11 mouse cellular contexts compared by ENCODE assay signal in genomic region chr2:92020676-92021265, GRCm38 (mm10). TPM values are rescaled to one million over a fixed set of nuclear protein-coding genes. Genes with fewer than 3 reads are reported as not detected.
DNase-seq lines count a peak whose midpoint lies in the region; ATAC-seq and TF ChIP-seq lines count a peak whose summit lies in the region.
"Had no signal": no experiment of that assay in that cellular context is flagged by ENCODE, and none has a peak within 500 bp of the region (broad histone marks: within the 10 kb centered on the region; RNA-seq: fewer than 3 reads in every experiment).

No protein-coding gene starts in this region.

- 50% methylated on average over 4 of the region's 4 CpGs for WGBS in kidney, embryonic 15.5 days
- WGBS in kidney, adult 2 months, result 67% methylated on average over 4 of the region's 4 CpGs
- WGBS in heart, embryonic 12.5 days, result 12% methylated on average over 4 of the region's 4 CpGs
- WGBS in limb, embryonic 13.5 days, result 49% methylated on average over 4 of the region's 4 CpGs

- H3K27ac ChIP-seq in kidney, embryonic 15.5 days, result peak overlapping the region; percentile 72
- H3K27ac ChIP-seq in kidney, adult 2 months (ENCODE audit: insufficient read depth, low read depth, low read length), result no peak overlapping the region
- peak overlapping the region; percentile 59; the same call in 1 of the 2 replicates for H3K27ac ChIP-seq in heart, embryonic 12.5 days (ENCODE audit: poor library complexity, severe bottlenecking)
- no peak overlapping the region for H3K27ac ChIP-seq in limb, embryonic 13.5 days
- H3K27ac ChIP-seq: hindbrain, postnatal 0 days had no signal

- peak overlapping the region; percentile 27 for H3K4me2 ChIP-seq in kidney, embryonic 15.5 days
- peak overlapping the region; percentile 34 for H3K4me2 ChIP-seq in heart, embryonic 12.5 days
- H3K4me2 ChIP-seq in limb, embryonic 13.5 days (replicated peaks), result peak overlapping the region; percentile 27; the same call in 1 of the 2 replicates

- peaks cover 72% of the 10 kb centered on the region for H3K4me1 ChIP-seq in kidney, embryonic 15.5 days
- no peaks in the 10 kb centered on the region; the same call in 1 of the 2 replicates for H3K4me1 ChIP-seq in kidney, adult 2 months (ENCODE audit: control insufficient read depth, insufficient read depth, low read length)
- peaks cover 43% of the 10 kb centered on the region for H3K4me1 ChIP-seq in heart, embryonic 12.5 days (replicated peaks)
- H3K4me1 ChIP-seq in limb, embryonic 13.5 days, result peaks cover 54% of the 10 kb centered on the region

- H3K4me3 ChIP-seq in kidney, embryonic 15.5 days (replicated peaks), result no peak overlapping the region
- H3K4me3 ChIP-seq in kidney, adult 2 months (ENCODE audit: insufficient read depth, low read depth, low read length), result no peak overlapping the region
- H3K4me3 ChIP-seq in heart, embryonic 12.5 days, result 0 out of 2 replicates have a peak overlapping the region, but pooled peaks have one; percentile 5
- H3K4me3 ChIP-seq in limb, embryonic 13.5 days, result no peak overlapping the region

- H3K36me3 ChIP-seq in kidney, embryonic 15.5 days, result no peaks in the 10 kb centered on the region
- no peaks in the 10 kb centered on the region for H3K36me3 ChIP-seq in kidney, adult 2 months (ENCODE audit: control insufficient read depth, insufficient read depth, low read length)
- no peaks in the 10 kb centered on the region for H3K36me3 ChIP-seq in heart, embryonic 12.5 days
- H3K36me3 ChIP-seq in limb, embryonic 13.5 days, result no peaks in the 10 kb centered on the region

- H3K9ac ChIP-seq in kidney, embryonic 15.5 days, result no peak overlapping the region
- H3K9ac ChIP-seq in heart, embryonic 12.5 days, result no peak overlapping the region
- peak overlapping the region; percentile 39; the same call in 1 of the 2 replicates for H3K9ac ChIP-seq in limb, embryonic 13.5 days

- TF ChIP-seq POLR2A in kidney, adult 2 months (IDR thresholded peaks at IDR 0.05; ENCODE audit: low read depth, low read length), result no peak

- ATAC-seq in kidney, embryonic 15.5 days (replicated peaks; ENCODE audit: low FRiP score), result no peak
- ATAC-seq in heart, embryonic 12.5 days (ENCODE audit: insufficient number of reproducible peaks, low FRiP score), result 0 out of 2 replicates have a peak, but pooled peaks have one; percentile 26
- ATAC-seq in limb, embryonic 13.5 days (ENCODE audit: low FRiP score, low read depth), result no peak
- ATAC-seq in CD4-positive, CD25-positive, alpha-beta regulatory T cell, adult 4 months, result no peak
- ATAC-seq: hindbrain, postnatal 0 days had no signal

- no peaks in the 10 kb centered on the region for H3K9me3 ChIP-seq in kidney, embryonic 15.5 days (replicated peaks)
- H3K9me3 ChIP-seq in heart, embryonic 12.5 days (replicated peaks), result no peaks in the 10 kb centered on the region
- H3K9me3 ChIP-seq in limb, embryonic 13.5 days, result no peaks in the 10 kb centered on the region

- peaks cover 20% of the 10 kb centered on the region for H3K27me3 ChIP-seq in kidney, embryonic 15.5 days
- no peaks in the 10 kb centered on the region for H3K27me3 ChIP-seq in kidney, adult 2 months (replicated peaks; ENCODE audit: control insufficient read depth, insufficient read depth, low read length)
- H3K27me3 ChIP-seq in heart, embryonic 12.5 days (replicated peaks), result 0 out of 2 replicates have a peak, but pooled peaks cover 8% of the 10 kb centered on the region
- peaks cover 50% of the 10 kb centered on the region for H3K27me3 ChIP-seq in limb, embryonic 13.5 days

- no peak for TF ChIP-seq CTCF in kidney, adult 2 months (conservative IDR thresholded peaks at IDR 0.05; ENCODE audit: insufficient read depth, insufficient read length, low read depth, low read length)

- no peak for DNase-seq in kidney, adult 2 months
- DNase-seq in 3T3-L1 (ENCODE audit: low read depth, low spot score), result peak; percentile 46
- no peak for DNase-seq in thymus, postnatal 4 days
- no peak for DNase-seq in retina, postnatal 1 day
- DNase-seq: liver; right cerebral cortex, adult 18-20 months had no signal

RNA-seq across cellular contexts. Expression of gene Creb3l1, which starts 3.5 kb away (rescaled TPM):
- polyA plus RNA-seq in kidney, embryonic 15.5 days (2015; fragmentation: Nextera tagmentation; extraction: Ambion mirVana), result 14.0 and 14.9 TPM in 2 replicates
- polyA plus RNA-seq in kidney, adult 2 months (2012; rRNA removed), result 6.7 and 8.9 TPM in 2 replicates
- 6.1 and 6.7 TPM in 2 replicates for polyA plus RNA-seq in heart, embryonic 12.5 days (2016; fragmentation: Nextera tagmentation; extraction: Ambion mirVana)
- 10.1 and 10.9 TPM in 2 replicates for polyA plus RNA-seq in limb, embryonic 13.5 days (2015; fragmentation: Nextera tagmentation; extraction: Ambion mirVana)
- polyA plus RNA-seq in CD4-positive, CD25-positive, alpha-beta regulatory T cell, adult 4 months (2017; shearing (Covaris generic)), result 1 to 10 TPM in 1 of 2 experiments, under 1 TPM in 1; 0.77 to 1.2 TPM

RNA-seq across cellular contexts. Expression of gene Dgkz, which starts 45.1 kb away (rescaled TPM):
- 37.7 and 46.7 TPM in 2 replicates for polyA plus RNA-seq in kidney, embryonic 15.5 days (2015; fragmentation: Nextera tagmentation; extraction: Ambion mirVana)
- 106 and 119 TPM in 2 replicates for polyA plus RNA-seq in kidney, adult 2 months (2012; rRNA removed)
- polyA plus RNA-seq in heart, embryonic 12.5 days (2016; fragmentation: Nextera tagmentation; extraction: Ambion mirVana), result 43.8 and 48.8 TPM in 2 replicates
- polyA plus RNA-seq in limb, embryonic 13.5 days (2015; fragmentation: Nextera tagmentation; extraction: Ambion mirVana), result 33.0 and 34.0 TPM in 2 replicates
- polyA plus RNA-seq in CD4-positive, CD25-positive, alpha-beta regulatory T cell, adult 4 months (2017; shearing (Covaris generic)), result 100 to 1,000 TPM; 131 to 138 TPM

Comparison
In these comparisons a context has a peak if more than half of its experiments do, and no peak if none do; other contexts are left out.
1. H3K27ac ChIP-seq: peak in kidney, embryonic 15.5 days (single experiment) and heart, embryonic 12.5 days (single experiment); none in kidney, adult 2 months (single experiment) and limb, embryonic 13.5 days (single experiment).
2. Peak in every context shown above with its lines, with median percentiles within 50 percentile points of each other: H3K4me2 ChIP-seq.